Mouse (Mus musculus): ENCODE results near the gene Rpn2.

DNA sequence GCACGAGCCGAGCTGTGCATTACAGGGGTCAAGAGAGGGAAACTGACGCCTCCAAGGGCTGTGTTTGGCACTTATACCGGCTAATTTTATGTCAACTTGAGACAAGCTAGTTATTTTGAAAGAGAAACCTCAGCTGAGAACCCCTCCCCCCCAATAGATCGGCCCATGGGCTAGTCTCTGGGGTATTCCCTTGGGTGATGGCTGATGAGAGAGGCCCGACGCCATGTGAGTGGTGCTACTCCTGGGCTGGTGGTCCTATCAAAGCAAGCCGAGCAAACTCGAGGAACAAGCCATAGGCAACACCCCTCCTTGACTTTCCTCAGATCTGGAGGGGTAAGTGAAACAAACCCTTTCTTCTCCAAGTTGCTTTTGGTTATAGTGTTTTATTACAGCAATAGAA lies 16.3 kb upstream of the Rpn2 start:
- TF ChIP-seq EP300 (IDR thresholded peaks at IDR 0.05; ENCODE audit: low read depth), result no peak
- no peak for TF ChIP-seq CTCF (IDR thresholded peaks at IDR 0.05; ENCODE audit: low read depth)
